Mouse (Mus musculus): ENCODE data around the gene Abtb2. TPM values are rescaled to one million over a fixed set of nuclear protein-coding genes. Genes with fewer than 3 reads are reported as not detected.

The Abtb2 gene
- polyA plus RNA-seq, 1 experiment from 2014 or later, result 17.6 TPM

DNA sequence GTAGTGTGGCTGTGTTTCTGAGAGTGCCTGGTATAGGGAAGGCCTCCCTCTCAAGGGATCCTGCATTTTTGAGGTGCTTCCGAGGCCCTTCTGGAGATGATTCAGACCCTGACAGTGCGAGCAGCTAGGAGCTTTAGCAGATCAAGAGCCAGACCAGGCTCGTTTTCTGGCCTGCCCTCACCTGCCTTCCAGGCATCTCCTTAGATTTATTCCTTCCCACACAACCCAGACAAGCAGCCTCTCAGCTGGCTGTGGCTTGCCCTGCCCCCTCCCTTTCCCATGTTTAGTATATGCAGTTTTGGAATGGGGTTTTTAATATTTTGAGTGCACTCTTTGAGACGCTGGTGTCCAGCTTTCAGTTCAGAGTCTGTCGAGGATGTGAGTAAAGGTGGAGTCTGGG is 124.7 kb downstream of the Abtb2 start:
- no peaks in the 10 kb centered on the region for H3K27me3 ChIP-seq (ENCODE audit: low read depth, poor library complexity, severe bottlenecking)
- peak overlapping the region; percentile 62 for H3K27ac ChIP-seq
- H3K4me1 ChIP-seq, result peaks cover 40% of the 10 kb centered on the region
- WGBS, result 62% methylated on average over 5 of the region's 5 CpGs
- no peaks in the 10 kb centered on the region for H3K9me3 ChIP-seq (replicated peaks)
- no peaks in the 10 kb centered on the region; the same call in 1 of the 2 replicates for H3K36me3 ChIP-seq
- H3K4me3 ChIP-seq, result no peak overlapping the region
- DNase-seq (ENCODE audit: low spot score), result no peak

DNA sequence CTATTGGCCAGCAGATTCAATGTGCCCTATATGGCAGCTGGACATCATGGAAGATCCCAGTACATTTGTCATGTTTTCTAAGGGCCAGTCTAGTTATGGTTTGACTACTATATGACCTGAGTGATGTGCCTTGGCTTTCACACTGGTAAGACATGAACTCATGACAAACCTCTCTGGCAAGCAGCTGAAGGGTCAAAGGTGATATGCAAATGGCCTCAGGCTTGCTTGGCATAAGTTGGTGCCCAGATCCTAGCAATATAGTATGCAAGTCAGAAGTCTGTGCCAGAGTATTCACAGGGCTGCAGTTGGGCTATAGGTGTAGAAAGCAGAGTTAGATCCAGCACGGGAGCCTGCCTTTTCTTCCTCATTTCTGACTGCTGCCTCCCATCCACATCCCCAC is 125.2 kb downstream of the Abtb2 start:
- H3K4me3 ChIP-seq, result no peak overlapping the region
- peaks cover 40% of the 10 kb centered on the region for H3K4me1 ChIP-seq
- no peak overlapping the region for H3K27ac ChIP-seq
- H3K27me3 ChIP-seq (ENCODE audit: low read depth, poor library complexity, severe bottlenecking), result no peaks in the 10 kb centered on the region
- H3K9me3 ChIP-seq (replicated peaks), result no peaks in the 10 kb centered on the region
- DNase-seq (ENCODE audit: low spot score), result no peak
- 87% methylated on average over 1 of the region's 1 CpGs for WGBS
- H3K36me3 ChIP-seq, result no peaks in the 10 kb centered on the region; the same call in 1 of the 2 replicates

DNA sequence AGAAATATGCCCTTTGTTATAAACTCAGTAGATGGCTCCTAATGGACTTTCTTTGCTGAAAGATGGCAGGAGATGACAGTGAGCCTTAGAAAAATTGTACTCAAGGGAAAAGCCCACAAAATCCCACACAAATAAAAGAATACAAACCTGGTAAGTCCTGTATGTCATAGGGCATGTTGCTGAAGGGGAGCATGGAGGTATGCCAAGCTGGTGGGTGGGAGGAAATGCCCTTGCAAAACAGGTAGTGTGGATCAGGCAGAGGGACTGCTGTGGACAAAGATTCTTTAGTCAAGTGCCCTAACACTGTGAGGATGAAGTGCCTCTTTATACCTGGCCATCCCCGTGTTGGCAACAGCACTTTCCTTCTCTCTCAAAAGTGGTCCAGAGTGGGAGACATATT is 126.7 kb downstream of the Abtb2 start:
- Histone ChIP-seq H3K36me3 (no peaks in the 10 kb centered on the region), H3K9me3 (replicated peaks) (no peaks in the 10 kb centered on the region), H3K4me1 (peaks cover 40% of the 10 kb centered on the region), H3K27ac (no peak overlapping the region), H3K4me3 (no peak overlapping the region), H3K27me3 (ENCODE audit: low read depth, poor library complexity, severe bottlenecking) (no peaks in the 10 kb centered on the region)
- 94% methylated on average over 1 of the region's 1 CpGs for WGBS
- no peak for DNase-seq (ENCODE audit: low spot score)

DNA sequence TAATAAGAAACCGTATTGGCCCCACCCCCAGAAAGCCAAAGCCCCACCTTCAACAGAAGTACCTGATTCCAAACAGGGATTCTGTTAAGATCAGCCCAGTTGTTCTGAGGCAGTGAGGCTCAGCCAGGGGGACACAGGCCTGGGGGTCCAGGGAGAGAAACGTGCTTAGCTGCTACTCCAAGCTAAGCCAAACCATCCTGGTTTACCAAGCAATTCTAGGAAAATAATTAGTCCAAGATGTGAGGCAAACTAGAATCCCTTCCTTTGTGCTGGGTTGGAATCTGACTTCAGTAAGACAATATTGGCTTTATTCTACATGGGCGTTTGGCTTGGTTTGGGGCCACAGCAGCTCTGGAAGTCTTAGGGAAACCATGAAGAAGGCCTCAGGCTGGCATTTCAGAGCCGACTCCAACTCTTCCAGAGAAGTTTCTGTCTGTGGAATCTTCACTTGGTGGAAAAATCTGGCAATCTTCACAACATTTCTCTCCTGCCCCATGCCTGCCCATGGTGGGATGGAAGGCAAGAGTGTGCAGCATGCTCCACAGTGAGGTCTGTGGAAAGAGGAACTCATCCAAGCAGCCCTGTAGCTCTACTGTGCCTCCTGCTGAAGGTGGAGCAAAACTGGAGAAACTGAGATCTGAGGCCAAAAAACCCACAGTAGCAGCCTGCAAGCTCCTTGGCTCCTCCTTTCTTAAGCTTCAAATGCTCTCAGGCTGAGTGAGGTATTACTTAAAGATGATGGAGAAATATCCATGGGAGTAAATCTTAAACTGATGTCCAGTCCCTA is 128.9 kb downstream of the Abtb2 start:
- peaks cover 43% of the 10 kb centered on the region for H3K4me1 ChIP-seq
- no peaks in the 10 kb centered on the region for H3K36me3 ChIP-seq
- 52% methylated on average over 4 of the region's 4 CpGs for WGBS
- peak; percentile 54 for DNase-seq (ENCODE audit: low spot score)
- peak overlapping the region; percentile 86 for H3K27ac ChIP-seq
- H3K4me3 ChIP-seq, result no peak overlapping the region
- H3K27me3 ChIP-seq (ENCODE audit: low read depth, poor library complexity, severe bottlenecking), result no peaks in the 10 kb centered on the region
- no peaks in the 10 kb centered on the region for H3K9me3 ChIP-seq (replicated peaks)

DNA sequence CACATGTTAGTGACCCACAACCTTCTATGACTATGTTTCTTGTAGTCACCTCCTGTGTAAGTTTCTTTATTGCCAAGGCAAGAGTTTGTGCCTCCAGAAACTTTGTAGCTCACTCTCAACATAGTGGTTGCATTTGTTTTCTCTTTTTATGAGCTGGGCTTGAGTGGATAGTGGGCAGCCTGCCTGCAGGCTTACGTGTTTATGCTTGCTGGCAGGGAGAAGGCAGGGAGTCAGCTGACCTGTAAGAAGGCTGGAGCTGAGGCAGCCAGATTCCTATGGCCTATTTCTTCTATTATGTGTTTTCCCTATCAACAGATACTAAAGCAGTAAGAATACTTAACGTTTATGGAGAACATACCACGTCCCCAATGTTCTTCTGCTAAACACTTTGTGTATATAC is 130.1 kb downstream of the Abtb2 start:
- Histone ChIP-seq H3K27ac (peak overlapping the region; percentile 86), H3K27me3 (ENCODE audit: low read depth, poor library complexity, severe bottlenecking) (no peaks in the 10 kb centered on the region), H3K4me1 (peaks cover 41% of the 10 kb centered on the region), H3K9me3 (replicated peaks) (no peaks in the 10 kb centered on the region), H3K36me3 (no peaks in the 10 kb centered on the region), H3K4me3 (no peak overlapping the region)
- DNase-seq (ENCODE audit: low spot score), result no peak
- 69% methylated on average over 3 of the region's 3 CpGs for WGBS

DNA sequence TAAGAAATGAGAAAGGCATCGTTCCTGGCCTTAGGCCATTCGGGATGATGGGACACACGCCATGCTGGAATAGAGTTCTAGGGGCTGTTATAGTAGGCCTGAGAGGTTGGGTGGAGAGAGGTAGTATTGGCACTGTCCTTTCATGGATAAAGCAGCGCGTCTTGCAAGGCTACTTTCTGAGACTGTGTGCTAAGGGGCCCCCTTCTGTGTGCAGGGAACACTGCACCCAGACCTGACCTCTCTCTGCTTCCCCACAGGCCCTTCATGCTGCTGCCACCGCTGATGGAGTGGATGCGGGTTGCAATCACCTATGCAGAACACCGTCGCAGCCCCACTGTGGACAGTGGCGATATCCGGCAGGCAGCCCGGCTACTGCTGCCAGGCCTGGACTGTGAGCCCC is 134.4 kb downstream of the Abtb2 start:
- peaks cover 37% of the 10 kb centered on the region for H3K36me3 ChIP-seq
- H3K27ac ChIP-seq, result peak overlapping the region; percentile 21; the same call in 1 of the 2 replicates
- peaks cover 22% of the 10 kb centered on the region for H3K4me1 ChIP-seq
- H3K27me3 ChIP-seq (ENCODE audit: low read depth, poor library complexity, severe bottlenecking), result no peaks in the 10 kb centered on the region
- 83% methylated on average over 12 of the region's 12 CpGs for WGBS
- H3K4me3 ChIP-seq, result no peak overlapping the region
- no peak for DNase-seq (ENCODE audit: low spot score)
- H3K9me3 ChIP-seq (replicated peaks), result no peaks in the 10 kb centered on the region

DNA sequence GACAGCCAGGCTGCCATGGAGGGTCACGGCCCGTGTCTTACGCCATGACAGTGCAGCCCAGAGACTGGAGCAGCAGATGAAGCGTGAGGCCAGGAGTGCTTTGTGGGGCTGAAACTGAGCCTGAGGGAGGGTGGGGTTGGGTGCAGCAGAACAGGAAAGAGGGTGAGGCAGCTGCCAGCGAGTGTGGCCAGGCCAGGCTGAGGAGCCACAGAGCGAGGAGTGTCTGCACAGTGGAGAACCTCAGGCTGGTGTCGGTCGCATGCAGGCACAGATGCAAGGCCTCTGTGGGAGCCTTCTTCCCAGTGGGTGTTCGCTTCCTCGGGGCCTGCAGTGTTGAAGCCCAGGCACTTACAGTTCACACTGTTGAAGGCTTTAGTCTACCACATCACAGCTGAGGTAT is 137.2 kb downstream of the Abtb2 start:
- Histone ChIP-seq H3K4me3 (no peak overlapping the region), H3K4me1 (peaks cover 25% of the 10 kb centered on the region), H3K36me3 (peaks cover 63% of the 10 kb centered on the region), H3K27me3 (ENCODE audit: low read depth, poor library complexity, severe bottlenecking) (no peaks in the 10 kb centered on the region), H3K9me3 (replicated peaks) (no peaks in the 10 kb centered on the region), H3K27ac (no peak overlapping the region)
- no peak for DNase-seq (ENCODE audit: low spot score)
- whole genome bisulfite sequencing, result 83% methylated on average over 10 of the region's 10 CpGs

DNA sequence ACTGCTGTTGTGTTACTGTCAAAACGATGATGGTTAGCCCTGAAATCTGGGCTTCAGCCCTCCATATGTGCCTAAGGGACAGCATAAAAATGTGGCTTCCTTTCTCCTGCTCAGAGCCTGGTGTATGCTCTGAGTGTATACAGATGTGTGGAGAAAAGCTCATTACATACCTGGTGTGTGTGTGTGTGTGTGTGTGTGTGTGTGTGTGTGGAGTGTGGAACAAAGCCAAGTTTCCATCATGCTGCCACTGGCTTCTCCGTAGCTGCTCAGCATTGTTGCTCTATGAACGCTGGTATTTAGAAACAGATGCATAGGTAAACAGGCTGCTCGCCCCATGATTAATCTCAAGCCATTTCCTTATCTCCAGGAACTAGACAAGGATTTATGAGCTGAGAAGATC is 137.8 kb downstream of the Abtb2 start:
- no peak for DNase-seq (ENCODE audit: low spot score)
- no peak overlapping the region for H3K4me3 ChIP-seq
- H3K36me3 ChIP-seq, result peaks cover 68% of the 10 kb centered on the region
- WGBS, result 77% methylated on average over 4 of the region's 4 CpGs
- H3K27me3 ChIP-seq (ENCODE audit: low read depth, poor library complexity, severe bottlenecking), result no peaks in the 10 kb centered on the region
- H3K27ac ChIP-seq, result no peak overlapping the region
- peaks cover 25% of the 10 kb centered on the region for H3K4me1 ChIP-seq
- no peaks in the 10 kb centered on the region for H3K9me3 ChIP-seq (replicated peaks)

DNA sequence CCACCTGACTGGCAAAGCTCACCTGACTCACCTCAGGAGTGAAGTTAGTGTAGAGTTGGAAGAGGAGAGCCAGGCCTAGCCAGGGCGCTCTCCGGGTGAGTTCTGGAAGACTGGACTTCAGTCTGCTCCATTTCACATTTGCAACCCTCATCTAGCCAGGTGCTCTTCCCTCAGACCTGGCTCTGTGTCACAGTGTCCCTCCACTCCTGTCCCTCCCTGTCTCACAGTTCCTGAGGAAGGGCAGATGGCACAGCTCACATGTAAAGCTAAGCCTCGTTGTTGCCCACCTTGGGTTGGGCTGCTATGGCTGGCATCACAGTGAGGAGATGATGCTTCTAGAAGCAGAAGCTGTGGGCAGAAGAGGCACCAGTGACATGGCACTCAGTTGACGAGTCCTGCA is 139.7 kb downstream of the Abtb2 start:
- H3K9me3 ChIP-seq (replicated peaks), result no peaks in the 10 kb centered on the region
- H3K4me1 ChIP-seq, result peaks cover 14% of the 10 kb centered on the region
- no peak for DNase-seq (ENCODE audit: low spot score)
- 85% methylated on average over 4 of the region's 4 CpGs for WGBS
- 0 out of 2 replicates have a peak overlapping the region, but pooled peaks have one; percentile 42 for H3K27ac ChIP-seq
- H3K27me3 ChIP-seq (ENCODE audit: low read depth, poor library complexity, severe bottlenecking), result no peaks in the 10 kb centered on the region
- peaks cover 85% of the 10 kb centered on the region for H3K36me3 ChIP-seq
- H3K4me3 ChIP-seq, result no peak overlapping the region

DNA sequence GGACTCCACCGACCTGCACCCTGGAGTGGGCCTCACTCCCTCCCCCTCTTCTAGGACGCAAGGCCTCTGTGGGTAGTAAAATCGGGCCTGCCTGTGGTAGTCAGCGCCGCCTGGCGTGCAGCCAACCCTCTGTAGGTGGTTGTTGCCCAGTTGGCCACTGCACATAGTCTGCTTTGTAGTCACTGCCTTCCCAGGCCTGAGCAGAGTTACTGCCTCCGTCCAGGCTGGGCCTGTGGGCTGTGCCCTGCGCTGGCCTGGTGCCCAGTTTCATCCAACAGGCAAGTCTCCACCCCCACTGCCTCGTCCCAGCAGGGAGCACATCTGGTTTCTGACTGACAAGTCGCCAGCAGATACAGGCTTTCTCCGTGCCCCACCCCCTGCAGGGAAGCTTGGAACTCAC is 140.1 kb downstream of the Abtb2 start:
- H3K4me3 ChIP-seq, result no peak overlapping the region
- no peaks in the 10 kb centered on the region for H3K27me3 ChIP-seq (ENCODE audit: low read depth, poor library complexity, severe bottlenecking)
- peaks cover 14% of the 10 kb centered on the region for H3K4me1 ChIP-seq
- H3K9me3 ChIP-seq (replicated peaks), result no peaks in the 10 kb centered on the region
- 41% methylated on average over 11 of the region's 11 CpGs for WGBS
- no peak for DNase-seq (ENCODE audit: low spot score)
- peak overlapping the region; percentile 42; the same call in 1 of the 2 replicates for H3K27ac ChIP-seq
- H3K36me3 ChIP-seq, result peaks cover 89% of the 10 kb centered on the region

DNA sequence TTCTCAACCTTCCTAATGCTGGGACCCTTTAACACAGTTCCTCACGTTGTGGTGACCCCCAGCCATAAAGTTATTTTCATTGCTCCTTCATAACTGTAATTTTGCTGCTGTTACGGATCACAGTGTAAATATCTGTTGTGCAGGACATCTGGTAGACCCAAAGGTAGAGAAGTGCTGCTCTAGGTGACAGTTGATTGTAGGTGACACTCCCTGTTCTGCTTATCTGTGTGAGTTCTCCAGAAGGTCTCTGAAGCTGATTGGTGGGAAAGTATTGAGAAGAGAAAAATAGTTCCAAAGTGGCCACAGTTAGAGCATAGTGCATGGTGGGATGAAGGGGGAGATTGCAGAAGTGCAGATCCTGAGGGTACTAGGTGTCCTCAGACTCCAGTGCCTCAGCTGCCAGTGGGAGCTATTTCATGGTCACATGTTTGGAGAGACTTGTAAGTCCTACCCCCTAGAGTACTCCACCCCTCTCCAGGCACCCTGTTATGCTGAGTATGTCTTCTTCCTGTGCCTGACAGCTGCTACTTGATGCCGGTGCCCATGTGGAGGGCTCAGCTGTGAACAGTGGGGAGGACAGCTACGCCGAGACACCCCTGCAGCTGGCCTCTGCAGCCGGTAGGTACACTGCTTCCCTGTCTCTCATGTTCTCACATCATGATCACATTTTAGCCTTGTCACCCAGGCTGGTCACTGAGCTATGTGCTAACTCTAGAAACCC is 141.1 kb downstream of the Abtb2 start:
- Histone ChIP-seq H3K27ac (no peak overlapping the region), H3K36me3 (peaks cover 93% of the 10 kb centered on the region), H3K4me1 (peaks cover 14% of the 10 kb centered on the region), H3K4me3 (no peak overlapping the region), H3K27me3 (ENCODE audit: low read depth, poor library complexity, severe bottlenecking) (no peaks in the 10 kb centered on the region), H3K9me3 (replicated peaks) (no peaks in the 10 kb centered on the region)
- 86% methylated on average over 6 of the region's 6 CpGs for WGBS
- no peak for DNase-seq (ENCODE audit: low spot score)

DNA sequence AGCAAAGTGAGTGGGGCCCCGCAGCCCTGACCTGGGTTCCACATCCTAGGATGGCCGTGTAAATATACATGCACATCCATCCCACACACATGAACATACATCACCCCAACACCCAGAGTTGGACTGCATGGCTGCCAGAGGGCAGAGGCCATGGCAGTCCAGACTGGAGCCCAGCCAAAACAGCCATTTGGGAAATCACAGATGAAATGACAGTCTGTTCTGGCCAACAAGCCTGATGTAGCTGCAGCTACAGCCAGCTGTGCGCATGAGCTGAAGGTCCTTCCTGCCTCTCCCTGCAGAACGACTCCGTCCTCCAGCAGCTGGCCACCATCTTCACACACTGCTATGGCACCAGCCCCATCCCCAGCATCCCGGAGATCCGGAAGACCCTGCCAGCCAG is 144.7 kb downstream of the Abtb2 start:
- no peak for DNase-seq (ENCODE audit: low spot score)
- peaks cover 93% of the 10 kb centered on the region for H3K36me3 ChIP-seq
- WGBS, result 94% methylated on average over 7 of the region's 7 CpGs
- H3K4me3 ChIP-seq, result no peak overlapping the region
- H3K27me3 ChIP-seq (ENCODE audit: low read depth, poor library complexity, severe bottlenecking), result no peaks in the 10 kb centered on the region
- no peak overlapping the region for H3K27ac ChIP-seq
- H3K4me1 ChIP-seq, result peaks cover 14% of the 10 kb centered on the region
- no peaks in the 10 kb centered on the region for H3K9me3 ChIP-seq (replicated peaks)

DNA sequence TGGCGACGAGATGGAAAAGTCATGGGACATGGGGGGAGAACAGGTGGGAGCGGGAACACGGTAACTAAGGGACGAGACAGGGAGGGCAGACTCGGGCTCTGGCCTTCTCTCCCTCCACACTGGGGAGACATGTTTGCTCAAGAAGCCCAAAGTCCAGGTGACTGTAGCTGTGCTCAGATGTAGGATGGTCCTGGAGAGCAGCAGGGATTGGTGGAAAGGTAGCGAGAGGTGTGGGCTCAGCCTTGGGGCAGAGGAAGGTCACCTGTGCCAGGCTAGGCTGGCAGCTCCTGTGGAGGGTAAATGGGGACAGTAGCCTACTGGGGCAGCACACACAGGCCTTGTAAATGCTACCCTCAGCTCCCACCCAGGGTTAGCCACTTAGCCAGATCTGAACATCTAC is 147.7 kb downstream of the Abtb2 start:
- WGBS, result 90% methylated on average over 7 of the region's 7 CpGs
- DNase-seq (ENCODE audit: low spot score), result no peak
- Histone ChIP-seq H3K4me3 (no peak overlapping the region), H3K4me1 (peaks cover 5% of the 10 kb centered on the region; the same call in 1 of the 2 replicates), H3K36me3 (peaks cover 94% of the 10 kb centered on the region), H3K27me3 (ENCODE audit: low read depth, poor library complexity, severe bottlenecking) (no peaks in the 10 kb centered on the region), H3K9me3 (replicated peaks) (no peaks in the 10 kb centered on the region), H3K27ac (no peak overlapping the region)
